Mouse (Mus musculus) ES-Bruce4 (cell line): ENCODE measurements around the gene Grik4.

Experiments
- CTCF ChIP-seq: IDR thresholded peaks from one replicate; pipeline ENCODE4 v1.8.1; 2011; ENCODE audit warnings: low read depth, low read length
- EP300 ChIP-seq: IDR thresholded peaks from 2 replicates; pipeline ENCODE4 v1.6.1; 2011; ENCODE audit warnings: low read depth, low read length; ENCODE audit not compliant: insufficient read depth
- POLR2A ChIP-seq: IDR thresholded peaks from one replicate; pipeline ENCODE4 v1.8.1; 2011; ENCODE audit warnings: low read length; ENCODE audit not compliant: insufficient read depth

GRCm38 (mm10) chr9:42578511-42578910 lies 365.8 kb downstream of the Grik4 start:
- no peak for TF ChIP-seq EP300
- no peak for TF ChIP-seq POLR2A
- TF ChIP-seq CTCF = no peak
